Mouse (Mus musculus) neural tube, embryonic 10.5 days (tissue): ENCODE results near the gene Lat.
"Not testable (repeated sequence)": the region's sequence is repeated elsewhere in the genome, so short reads cannot be mapped to it uniquely, and the experiment has no call there.

Experiments
- DNase-seq: peaks from one replicate; pipeline ENCODE4 v3.0.0-alpha.2; 2017; ENCODE audit warnings: low spot score; ENCODE audit errors: extremely low spot score

The Lat gene

DNA sequence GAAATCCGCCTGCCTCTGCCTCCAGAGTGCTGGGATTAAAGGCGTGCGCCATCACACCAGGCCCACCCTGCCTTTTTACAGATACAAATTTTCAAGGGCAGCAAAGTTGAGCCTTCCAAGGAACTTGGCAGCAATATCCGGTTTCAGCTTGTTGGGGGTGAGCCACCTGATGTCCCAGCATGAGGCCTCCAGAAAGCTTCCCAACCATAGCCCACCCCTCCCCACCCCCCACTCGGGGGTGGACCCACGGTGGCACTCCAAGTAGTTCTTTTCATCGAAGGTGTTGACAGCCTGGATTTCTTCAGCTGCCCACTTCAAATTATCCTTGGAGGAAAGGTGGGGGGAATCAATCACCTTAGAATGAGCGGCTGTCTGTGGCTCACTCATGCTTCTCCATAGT, 30.5 kb downstream of the Lat start:
- DNase-seq, result no peak

DNA sequence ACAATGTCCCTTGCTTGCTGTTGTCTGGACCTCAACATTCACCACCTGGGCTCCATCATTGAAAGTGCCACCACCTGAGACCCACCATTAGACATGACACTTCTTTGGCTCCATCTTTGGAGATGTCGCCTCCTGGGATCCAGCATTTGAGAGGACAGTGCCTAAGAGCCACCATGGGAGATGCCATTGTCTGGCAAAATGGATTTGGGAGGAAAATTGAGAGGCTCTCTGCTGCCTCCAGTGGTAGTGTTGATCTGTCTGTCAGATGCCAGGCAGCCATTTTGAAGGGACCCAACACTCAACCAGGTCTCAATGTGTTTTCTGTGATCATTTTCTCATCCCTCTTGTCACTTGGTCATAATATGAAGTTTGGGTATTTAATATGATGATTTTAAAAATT, 33.8 kb downstream of the Lat start:
- DNase-seq, result no peak

- DNase-seq, result no peak
These were observed 36.7 kb downstream of the Lat start for GRCm38 (mm10) chr7:126332691-126333090.

- no peak for DNase-seq
These were observed 38.7 kb downstream of the Lat start for GRCm38 (mm10) chr7:126330693-126331092.

- DNase-seq, result no peak
These were observed 39.3 kb downstream of the Lat start for GRCm38 (mm10) chr7:126329907-126330645.

GRCm38 (mm10) chr7:126328848-126329247, 40.5 kb downstream of the Lat start:
- not testable (repeated sequence) for DNase-seq

DNA sequence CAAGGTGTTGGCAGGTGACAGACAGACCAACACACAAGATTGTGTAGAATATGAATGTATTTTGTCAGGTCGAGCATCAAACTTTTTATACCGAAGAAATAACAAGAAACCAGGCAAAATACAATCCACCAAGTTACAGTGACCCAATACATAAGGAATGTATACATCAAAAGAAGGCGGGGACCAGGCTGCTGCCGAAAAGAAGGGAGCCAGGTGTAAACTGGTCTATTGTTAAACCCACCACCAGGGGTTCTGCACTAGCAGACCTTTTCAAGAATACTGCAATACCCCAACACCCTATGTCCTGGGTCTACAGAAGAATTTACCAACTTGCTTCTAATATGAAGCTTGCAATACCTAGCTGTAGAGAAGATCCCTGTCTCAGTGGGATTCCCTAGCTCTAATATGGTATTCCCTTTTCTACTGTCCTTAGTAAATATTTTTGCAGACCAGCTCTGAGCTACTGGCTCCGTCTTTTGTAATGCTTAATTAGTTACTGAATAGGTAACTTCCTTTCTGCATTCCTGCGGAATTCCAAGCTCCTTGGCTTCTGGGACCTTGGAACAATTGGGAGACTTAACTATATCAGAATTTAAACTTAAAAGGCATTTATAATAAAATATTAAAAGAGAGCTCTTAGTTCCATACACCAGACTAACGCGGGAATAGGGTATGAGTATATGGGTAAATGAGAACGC, 43.6 kb downstream of the Lat start:
- not testable (repeated sequence) for DNase-seq

DNA sequence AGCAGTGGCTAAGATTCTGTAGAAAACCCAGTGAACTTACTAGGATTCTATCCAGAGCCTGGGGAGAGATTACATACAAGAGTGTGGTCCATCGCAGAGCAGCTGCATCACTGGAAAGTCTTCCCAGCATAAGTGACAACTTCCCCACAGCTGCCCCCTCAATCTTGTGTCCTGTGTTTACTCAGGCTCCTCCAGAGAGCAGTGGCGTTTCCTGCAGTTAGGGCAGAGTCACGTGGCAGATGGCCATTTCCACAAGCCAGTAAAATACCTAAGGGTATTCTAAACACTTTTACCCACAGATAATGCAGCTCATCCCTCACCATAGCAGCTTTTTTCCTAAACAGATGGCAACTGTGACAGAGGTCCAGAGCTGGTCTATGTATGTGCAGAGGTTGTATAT, 44.6 kb downstream of the Lat start:
- no peak for DNase-seq

GRCm38 (mm10) chr7:126323729-126324128, 45.6 kb downstream of the Lat start:
- peak; percentile 79 for DNase-seq

- no peak for DNase-seq
These were observed 55.1 kb downstream of the Lat start for GRCm38 (mm10) chr7:126314273-126314672.
